Mouse (Mus musculus) heart, postnatal 4 days (tissue): ENCODE measurements around the gene Shroom3. TPM values are rescaled to one million over a fixed set of nuclear protein-coding genes. Genes with fewer than 3 reads are reported as not detected.

Experiments used
- DNase-seq: peaks from one replicate; pipeline ENCODE4 v3.0.0; 2021
- total RNA-seq, 2 experiments: library from RNA; stranded (reverse); gene quantifications; 2 replicates each; pipeline ENCODE4 v1.2.3; 2021

Shroom3 gene
- total RNA-seq, 2 experiments from 2014 or later, result 58.1 to 71.7 TPM

DNA sequence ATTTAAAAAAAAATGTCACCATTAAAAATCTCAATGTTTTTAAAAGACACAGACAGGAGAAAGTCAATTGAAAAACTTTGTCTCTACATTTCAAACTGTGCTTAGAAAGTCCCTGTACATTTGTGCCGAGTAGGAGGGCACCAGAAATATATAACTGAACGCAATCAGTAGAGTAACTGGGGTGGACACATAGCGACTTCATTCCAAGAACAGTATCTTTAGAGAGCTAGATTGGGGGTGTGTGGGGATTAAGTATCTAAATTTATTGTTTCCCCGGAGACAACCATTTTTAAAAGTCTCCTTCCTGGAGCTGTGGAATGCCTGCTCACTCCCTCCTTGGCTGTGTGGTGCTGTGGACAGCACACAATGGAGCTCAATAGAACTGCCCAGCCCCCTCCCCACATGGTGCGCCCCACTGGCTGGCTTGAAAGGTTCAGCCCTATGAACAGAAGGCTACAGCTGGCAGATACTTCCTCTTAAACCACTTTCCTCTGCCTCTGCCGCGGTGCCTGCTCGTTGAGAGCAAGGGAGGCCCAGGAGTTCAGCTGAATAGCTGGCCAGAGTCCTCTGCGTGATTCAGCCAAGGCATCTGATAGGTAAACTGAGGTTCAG lies 127.8 kb downstream of the Shroom3 start:
- DNase-seq, result peak; percentile 51

DNA sequence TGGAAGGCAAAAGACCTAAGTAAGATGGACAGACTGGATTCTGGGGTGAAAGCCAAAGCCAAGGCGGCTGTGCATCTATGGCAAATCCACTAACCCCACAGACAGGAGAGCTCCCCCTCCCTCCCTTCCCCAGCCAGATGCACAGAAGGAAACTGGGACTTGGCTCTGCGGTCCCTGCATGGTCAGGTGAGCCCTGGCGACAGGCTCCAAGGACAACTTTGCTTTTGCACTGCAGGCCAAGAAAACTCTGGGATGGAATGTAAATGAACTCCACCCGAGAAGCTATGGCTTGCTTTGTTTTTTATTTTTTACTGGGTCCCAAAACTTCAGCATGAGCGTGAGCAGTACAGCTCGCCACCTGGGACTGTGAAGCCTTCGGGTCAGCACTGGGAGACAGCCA lies 128.5 kb downstream of the Shroom3 start:
- peak; percentile 28 for DNase-seq

DNA sequence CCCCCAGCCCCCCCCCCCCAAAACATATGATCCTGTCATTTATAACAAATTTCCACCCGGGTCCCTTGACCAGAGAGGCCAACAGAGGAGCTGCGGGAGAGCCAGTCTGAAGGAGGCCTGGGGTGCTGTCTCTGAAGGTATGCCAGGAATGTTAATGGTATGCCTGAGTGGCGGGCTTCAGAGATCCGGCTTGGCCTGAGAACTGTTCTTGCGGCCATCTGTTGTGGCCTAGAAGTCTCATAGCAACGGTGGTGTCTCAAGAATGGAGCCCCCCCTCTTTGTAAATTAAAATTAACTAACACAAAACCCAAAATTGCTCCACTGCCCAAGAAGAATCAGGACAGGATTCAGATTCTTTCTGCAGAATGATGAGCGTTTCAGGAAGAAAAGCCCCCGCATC lies 129.7 kb downstream of the Shroom3 start:
- DNase-seq, result peak; percentile 60

GRCm38 (mm10) chr5:92813562-92813961 lies 130.3 kb downstream of the Shroom3 start:
- DNase-seq, result no peak

DNA sequence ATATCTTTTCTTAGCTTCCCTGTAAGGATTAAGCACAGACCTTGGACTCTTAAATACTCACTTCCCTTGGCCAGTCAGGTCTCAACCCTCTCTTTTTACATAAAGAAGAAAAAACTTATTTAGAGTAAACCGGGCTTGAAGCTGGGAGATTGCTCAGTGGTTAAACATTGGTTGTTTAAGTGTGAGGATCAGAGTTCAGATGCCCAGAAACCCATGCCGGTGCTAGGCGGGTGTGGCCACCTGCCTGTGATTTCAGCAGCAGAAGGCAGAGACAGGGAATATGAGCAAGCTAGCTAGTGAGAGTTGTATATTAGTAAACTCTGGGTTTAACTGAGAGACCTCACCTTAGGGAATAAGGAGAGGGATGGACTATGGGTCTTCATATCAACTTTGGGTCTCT lies 131.4 kb downstream of the Shroom3 start:
- no peak for DNase-seq

DNA sequence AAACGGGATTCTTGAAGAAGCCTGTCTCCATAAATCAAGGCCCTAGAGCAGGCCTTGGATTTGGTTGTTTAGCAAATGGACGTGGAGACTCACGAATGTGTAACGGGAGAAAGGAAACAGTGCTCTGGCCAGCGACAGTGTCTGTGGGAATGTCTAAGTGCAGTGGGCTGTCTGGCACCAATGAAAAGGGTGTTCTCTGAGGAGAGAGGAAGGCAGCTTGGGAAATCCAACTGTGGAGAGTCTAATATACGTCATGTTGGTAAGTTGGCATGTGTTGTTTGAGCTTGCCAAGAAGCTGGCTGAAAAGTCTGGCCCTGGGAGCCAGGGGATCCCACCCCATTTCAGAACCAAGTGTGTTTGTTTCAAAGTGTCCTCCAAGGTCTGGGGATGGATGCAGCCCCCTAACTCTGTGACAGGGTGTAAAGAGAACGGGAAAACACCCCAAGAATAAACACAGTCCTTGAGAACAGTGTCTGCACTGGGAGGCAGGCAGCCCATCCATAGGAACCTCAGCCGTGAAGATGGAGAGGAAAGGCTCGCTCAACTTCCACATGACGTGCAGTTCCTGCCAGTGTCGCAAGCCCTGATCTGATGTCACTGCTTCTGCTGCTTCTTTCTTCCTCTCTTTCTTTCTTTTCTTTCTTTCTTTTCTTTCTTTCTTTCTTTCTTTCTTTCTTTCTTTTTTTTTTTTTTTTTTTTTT lies 134.0 kb downstream of the Shroom3 start:
- no peak for DNase-seq

- DNase-seq, result no peak
These were observed 138.1 kb downstream of the Shroom3 start for GRCm38 (mm10) chr5:92821370-92821769.

GRCm38 (mm10) chr5:92823495-92823894 lies 140.3 kb downstream of the Shroom3 start:
- no peak for DNase-seq

DNA sequence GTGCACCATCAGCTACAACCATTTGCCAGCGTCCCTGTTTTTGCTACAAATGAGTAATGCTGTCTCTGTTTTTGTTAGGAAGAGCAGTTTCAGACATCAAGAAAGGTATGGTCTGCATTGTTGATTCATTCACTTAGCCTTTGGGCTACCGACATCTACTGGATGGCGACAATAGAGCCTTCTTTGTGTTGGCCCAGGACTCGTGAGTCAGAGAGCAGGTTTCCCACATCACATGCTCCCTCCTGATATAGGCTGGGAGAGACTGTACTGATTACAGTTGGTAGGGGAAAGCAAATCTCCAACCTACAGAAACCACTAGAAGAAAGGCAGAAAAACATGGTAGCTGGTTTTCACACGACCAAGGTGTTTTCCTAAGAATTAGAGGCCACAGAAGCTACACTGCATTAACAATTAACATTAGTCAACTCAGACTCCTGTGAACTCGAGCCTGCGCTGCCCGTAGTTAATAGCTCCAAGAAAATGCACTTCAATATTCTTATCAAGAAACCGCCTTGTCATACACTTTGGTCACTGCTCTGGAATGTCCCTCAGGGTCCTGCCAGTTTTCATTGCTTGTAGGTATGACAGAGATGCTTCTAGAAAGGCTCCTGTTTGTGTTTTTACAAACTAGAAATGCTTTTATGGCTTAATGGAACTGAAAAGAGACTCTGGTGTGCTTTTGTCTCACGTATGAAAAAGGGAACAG lies 141.2 kb downstream of the Shroom3 start:
- DNase-seq, result no peak

GRCm38 (mm10) chr5:92830391-92830790 lies 147.2 kb downstream of the Shroom3 start:
- no peak for DNase-seq

DNA sequence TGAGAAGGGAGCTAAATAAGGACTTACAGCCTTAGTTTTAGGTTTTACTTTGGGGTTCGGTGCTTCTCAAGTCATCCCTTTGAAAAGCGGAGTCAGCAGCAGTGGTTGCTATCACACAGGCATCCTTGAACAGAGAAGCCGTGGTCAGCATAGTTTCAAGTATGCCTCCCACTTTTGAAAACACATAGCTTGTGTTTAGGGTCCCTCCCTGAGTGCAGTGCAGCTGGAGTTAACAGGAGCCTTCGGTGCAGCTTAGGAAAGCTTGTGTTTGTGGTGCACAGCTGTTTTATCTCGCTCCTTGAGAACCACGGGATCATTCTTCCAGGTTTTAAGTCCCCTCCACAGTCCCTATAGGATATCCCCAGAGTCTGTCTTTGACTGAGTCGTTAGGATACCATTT lies 151.3 kb downstream of the Shroom3 start:
- DNase-seq, result no peak

DNA sequence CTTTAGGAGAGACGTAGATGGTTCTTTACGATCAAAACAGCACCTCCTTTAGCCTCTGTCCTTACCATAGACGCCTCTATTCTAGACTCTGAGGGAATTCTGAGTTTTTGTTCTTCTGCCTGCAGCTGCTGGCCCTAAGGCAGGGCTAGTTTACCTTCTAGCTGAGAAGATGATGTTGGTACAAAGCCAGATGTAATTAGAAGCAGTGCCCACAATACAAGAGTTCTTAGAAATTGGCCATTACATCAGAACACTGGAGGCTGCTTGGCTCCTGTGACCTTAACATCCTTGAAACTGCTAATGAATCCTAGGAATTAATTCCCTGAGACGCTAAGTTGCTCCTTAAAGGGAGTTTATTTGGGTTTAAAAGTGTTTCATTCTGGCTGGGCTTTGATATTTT lies 154.1 kb downstream of the Shroom3 start:
- DNase-seq, result no peak

DNA sequence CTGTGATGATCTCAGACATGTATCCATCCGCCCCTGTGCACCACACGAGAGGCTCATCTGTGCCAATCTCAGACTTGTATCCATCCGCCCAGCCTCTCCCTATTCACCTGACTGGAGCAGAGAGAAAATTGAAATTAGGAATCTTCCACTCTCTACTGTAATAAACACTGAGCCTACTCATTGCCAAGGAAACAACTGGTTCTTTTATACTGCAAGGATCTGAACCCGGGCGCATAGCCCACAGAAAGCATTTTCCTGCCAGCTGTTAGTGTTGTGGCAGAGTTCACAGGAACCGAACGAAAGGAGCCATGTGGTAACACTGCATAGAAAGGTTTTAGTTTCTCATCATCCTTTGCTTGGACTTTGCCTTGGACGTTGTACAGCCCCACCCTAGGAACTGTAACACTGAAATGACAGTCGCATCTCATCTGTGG lies 155.1 kb downstream of the Shroom3 start:
- DNase-seq, result no peak

DNA sequence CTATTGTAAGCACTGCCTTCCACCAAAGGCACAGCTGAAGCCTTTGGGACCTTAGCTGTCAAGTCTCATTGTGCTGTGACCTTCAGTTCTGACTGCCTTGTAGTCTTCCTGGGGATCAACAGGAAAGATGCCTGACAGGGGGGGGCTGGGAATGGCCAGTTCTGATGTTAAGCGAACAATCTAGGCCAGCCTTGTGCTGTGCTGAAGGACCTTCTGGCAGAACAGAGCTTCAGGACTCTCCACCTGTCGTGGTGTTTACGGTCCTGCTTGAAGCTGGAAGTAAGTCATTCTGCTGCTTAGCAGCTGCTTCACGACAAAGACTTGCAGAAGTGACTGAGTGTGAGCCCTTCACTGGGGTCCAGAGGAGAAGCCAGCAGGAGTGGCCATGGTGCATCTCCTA lies 156.1 kb downstream of the Shroom3 start:
- DNase-seq, result no peak

- DNase-seq, result peak; percentile 49
These were observed 158.2 kb downstream of the Shroom3 start for GRCm38 (mm10) chr5:92841474-92841873.

DNA sequence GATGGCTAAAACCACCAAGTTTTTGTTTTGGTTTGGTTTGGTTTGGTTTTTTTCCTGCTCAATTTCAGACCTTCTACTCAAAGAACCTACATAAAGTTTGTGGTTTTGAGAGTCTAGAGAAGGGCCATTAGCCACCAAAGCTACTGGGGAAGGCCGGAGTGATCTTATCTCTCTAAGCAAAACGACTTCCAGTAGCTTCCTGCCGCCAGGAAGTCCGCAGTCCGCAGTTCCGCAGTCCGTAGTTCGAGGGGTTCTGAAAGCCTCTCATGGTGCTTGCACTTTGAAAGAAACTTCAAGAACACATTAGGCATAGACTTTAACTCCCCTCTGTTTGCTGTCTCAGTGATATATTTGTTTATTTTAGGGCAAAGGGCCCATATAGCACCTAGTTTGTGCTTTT lies 159.2 kb downstream of the Shroom3 start:
- DNase-seq, result no peak

DNA sequence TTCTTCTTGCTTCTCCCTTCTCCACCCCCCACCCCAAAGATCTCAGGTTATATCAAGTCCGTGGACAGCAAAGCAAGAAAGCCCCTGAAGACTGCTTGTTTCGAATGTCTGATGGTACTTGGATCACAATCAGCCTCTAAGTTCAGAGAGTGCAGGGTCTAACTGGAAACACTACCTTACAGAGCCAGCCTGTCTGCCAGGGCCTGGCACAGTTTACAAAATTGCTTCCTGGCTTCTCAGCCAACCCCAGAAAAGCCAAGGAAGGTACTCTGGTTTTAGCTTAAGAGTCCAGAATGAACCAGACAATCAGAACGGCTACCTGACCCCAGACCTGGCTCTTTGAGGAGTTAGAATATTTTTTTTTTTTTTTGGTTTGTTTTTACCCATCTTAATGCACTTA lies 159.6 kb downstream of the Shroom3 start:
- no peak for DNase-seq

GRCm38 (mm10) chr5:92843850-92844785 lies 160.9 kb downstream of the Shroom3 start:
- no peak for DNase-seq

DNA sequence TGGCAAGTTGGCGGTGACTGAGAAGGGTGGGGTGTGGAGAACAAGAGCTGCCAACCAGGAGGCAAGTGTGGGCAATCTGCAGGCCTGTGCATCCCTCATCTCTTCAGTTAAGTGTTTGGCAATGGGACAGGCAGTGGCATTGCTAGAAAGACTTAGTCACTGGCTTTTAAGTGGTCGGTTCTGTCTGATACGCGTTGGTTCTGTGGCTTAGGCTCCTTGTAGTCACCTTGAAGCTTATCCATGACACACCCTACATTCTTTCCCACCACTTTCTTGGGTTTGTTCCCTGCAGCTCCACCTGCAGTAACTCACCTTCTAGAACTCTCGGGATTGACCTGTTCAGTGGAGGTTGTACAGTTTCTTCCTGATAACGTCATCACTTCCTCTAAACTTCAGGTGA lies 166.5 kb downstream of the Shroom3 start:
- peak; percentile 18 for DNase-seq

GRCm38 (mm10) chr5:92850925-92851324 lies 167.7 kb downstream of the Shroom3 start:
- no peak for DNase-seq

- no peak for DNase-seq
These were observed 171.7 kb downstream of the Shroom3 start for GRCm38 (mm10) chr5:92854983-92855382.

GRCm38 (mm10) chr5:92856346-92856745 lies 173.1 kb downstream of the Shroom3 start:
- peak; percentile 33 for DNase-seq

- peak; percentile 23 for DNase-seq
These were observed 173.9 kb downstream of the Shroom3 start for GRCm38 (mm10) chr5:92857177-92857576.
